Mouse (Mus musculus): Measurements from ENCODE around the gene Lypla2.
"Not testable (repeated sequence)": the region's sequence is repeated elsewhere in the genome, so short reads cannot be mapped to it uniquely, and the experiment has no call there.

Gene Lypla2

GRCm38 (mm10) chr4:135980223-135980622 is 7.8 kb upstream of the Lypla2 start:
- in situ Hi-C loops (cut with MboI; ENCODE audit: low pct_unique_long_range_greater_than_20kb in 1 of 2, low sequenced_read_pairs in 2 of 2, unreplicated experiment in 1 of 2), result not testable (repeated sequence)

DNA sequence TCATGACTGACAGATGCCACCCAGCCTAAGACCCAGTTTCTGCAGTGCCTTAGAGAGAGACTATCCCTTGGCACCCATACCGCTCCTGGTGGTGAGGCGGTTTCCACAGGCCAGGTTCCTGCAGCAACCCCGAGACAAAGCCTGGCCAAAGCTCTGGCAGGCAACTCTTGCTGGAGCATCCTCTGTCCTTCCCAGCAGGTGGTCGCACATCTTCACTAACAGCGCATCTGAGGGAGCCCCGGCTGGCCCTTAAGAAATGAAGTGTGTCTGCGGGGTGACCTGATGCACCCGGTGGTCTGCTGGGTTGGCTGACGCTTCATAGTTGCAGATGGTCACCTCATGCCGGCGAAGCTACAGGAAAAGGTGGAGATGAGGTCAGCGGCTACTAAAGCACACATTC is 3.7 kb upstream of the Lypla2 start:
- in situ Hi-C loops (cut with MboI; ENCODE audit: low pct_unique_long_range_greater_than_20kb in 1 of 2, low sequenced_read_pairs in 2 of 2, unreplicated experiment in 1 of 2), result no loop called here

DNA sequence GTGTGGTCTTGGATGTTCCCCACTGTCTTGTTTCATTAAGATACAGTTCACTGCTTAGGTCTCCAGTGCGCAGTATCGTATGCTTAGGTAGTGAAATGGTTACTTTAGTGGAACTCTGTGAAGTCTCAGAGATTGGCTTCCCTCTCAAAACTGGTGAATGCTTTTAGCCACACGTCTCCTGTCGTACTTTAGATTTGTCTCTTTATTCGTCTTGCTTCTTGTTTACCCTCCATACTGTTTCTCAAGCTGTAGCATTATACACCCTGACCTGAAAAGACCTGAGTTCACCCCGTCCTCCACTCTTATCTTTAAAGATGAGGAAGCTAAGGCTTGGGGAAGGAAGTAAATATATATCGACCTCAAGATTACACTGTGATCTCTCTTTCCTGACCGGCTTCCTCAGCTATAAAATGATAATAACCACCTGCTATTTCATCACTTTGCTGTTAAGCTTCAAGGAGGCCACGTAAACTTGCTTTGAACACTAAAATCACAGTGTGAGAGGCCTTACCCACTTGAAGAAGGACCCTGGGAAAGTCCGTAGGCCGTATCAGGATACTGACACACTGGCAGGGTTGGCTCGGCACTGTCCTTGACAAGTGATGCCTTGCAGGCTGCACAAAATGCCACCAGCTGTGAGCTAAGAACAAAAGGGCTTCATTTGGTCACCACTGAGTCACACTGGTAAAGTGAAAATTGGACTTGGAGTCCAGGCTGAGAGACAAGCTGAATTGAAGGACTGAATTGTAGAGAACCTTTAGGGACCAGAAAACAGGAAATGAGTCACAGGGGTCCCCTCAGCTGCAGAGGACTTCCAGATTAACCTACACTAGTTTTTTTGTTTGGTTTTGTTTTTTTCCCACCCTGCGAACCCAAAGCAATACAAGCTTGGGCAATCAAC is 735 bp upstream of the Lypla2 start:
- in situ Hi-C loops (cut with MboI; ENCODE audit: low pct_unique_long_range_greater_than_20kb in 1 of 2, low sequenced_read_pairs in 2 of 2, unreplicated experiment in 1 of 2), result no loop called here

DNA sequence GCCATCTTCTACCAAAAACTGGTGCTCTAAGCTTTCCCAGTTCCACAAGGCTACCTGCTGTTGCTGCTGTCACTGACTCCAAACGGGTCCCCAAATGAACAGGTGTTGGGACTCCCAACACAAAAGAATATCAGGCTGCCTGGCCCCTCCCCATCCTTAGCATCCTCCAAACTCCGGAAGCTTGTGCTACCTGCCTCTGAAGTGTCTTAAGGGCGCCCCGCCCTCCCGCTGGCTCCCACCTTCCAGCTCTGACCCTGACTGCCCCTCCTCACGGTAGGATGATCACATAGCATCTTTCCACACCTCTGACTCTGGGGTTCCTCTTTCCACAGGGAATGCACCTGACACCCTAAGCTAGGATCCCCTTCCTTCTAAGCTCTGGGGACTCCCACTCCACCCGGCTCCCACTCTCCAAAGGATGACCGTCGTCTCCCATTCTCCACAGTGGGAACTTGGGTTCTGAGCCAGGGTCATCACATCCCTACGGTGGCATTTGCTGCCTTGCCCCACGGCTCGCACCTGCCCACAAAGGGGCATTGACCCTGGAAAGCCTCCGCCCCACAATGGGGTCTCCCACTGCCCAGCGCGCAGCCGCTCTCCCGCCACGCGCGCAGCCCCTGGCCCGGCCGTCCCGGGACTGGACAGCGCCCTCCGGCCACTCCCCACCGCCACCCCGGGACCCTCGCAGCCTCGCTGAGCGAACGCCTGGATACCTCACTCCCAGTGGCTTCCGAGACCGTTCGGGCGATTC is 446 bp downstream of the Lypla2 start:
- in situ Hi-C loops (cut with MboI; ENCODE audit: low pct_unique_long_range_greater_than_20kb in 1 of 2, low sequenced_read_pairs in 2 of 2, unreplicated experiment in 1 of 2), result no loop called here

DNA sequence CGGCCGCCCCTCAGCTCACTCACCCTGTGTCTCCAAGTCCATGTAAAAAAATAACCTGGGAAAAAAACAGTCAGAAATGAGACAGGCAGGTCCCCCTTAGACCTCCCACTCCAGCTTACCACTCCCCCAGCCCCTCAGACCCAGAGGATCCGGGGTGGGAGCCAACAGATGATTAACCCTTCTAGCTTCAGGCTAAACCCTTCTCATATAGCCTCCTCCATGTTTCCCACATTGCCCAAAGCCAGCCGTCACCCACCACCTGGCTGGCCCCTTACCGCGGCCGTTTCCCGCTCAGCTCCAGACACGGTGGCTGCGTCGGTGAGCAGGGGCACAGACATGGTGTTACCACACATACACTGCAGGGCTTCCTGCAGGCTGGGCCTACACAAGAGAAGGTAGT is 1.8 kb downstream of the Lypla2 start:
- in situ Hi-C loops (cut with MboI; ENCODE audit: low pct_unique_long_range_greater_than_20kb in 1 of 2, low sequenced_read_pairs in 2 of 2, unreplicated experiment in 1 of 2), result no loop called here

DNA sequence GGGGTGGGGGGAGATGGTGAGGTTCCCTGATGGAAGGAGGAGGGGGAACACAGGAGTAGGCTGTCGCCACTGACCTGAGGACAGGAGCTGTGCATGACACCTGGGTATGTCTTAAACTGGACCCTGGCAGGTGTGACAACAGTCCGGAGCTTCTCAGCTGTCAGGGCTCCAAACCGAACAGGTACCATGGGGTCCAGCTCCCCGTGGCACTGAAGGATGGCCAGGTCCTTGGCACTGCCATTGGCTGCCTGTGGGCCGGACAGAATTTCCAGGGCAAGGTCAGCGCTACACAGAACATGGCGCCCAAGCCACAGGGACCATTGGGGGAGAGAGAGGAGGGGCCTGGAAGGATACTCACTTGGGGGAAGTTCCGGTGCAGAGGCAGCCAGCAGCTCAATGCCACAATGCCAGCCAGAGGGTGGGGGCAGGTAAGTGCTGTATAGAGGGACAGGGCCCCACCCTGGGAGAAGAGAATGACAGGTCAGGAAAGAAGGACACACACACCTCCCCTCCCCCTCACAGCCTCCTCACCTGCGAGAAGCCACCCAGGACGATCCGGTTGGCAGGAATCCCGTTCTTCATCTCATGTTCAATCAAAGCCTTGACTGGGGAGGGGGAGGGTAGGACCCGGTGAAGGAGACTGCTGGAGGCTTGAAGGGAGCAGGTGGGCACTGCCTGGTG is 3.2 kb downstream of the Lypla2 start:
- in situ Hi-C loops (cut with MboI; ENCODE audit: low pct_unique_long_range_greater_than_20kb in 1 of 2, low sequenced_read_pairs in 2 of 2, unreplicated experiment in 1 of 2), result no loop called here

DNA sequence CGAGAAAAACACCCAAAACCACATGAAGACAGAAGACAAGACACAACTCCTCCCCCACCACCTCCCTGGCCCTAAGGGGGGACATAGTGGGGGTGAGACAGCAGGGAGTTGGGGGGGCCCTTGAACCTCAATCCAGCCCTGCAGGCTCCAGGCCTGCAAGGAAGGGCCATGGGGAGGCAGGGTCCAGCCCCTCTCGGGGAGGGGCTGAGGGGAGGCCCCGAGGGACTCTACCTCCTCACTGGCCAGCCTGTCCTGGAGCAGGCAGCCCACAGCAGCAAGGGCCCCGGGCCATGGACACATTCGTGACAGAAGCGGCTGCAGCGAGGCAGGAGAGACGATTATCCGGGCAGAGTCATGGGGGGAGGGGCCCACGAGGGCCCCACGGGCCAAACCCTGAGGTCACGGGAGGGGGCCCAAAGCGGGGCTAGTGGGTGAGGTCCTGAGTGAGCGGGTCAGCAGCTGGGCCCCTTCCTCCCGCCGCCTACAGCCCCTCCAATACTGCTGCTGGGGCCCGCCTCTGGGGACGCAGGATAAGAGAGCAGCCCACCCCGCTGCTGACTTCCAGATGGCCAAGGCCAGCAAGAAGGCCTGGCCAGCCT is 4.1 kb downstream of the Lypla2 start:
- in situ Hi-C loops (cut with MboI; ENCODE audit: low pct_unique_long_range_greater_than_20kb in 1 of 2, low sequenced_read_pairs in 2 of 2, unreplicated experiment in 1 of 2), result no loop called here

DNA sequence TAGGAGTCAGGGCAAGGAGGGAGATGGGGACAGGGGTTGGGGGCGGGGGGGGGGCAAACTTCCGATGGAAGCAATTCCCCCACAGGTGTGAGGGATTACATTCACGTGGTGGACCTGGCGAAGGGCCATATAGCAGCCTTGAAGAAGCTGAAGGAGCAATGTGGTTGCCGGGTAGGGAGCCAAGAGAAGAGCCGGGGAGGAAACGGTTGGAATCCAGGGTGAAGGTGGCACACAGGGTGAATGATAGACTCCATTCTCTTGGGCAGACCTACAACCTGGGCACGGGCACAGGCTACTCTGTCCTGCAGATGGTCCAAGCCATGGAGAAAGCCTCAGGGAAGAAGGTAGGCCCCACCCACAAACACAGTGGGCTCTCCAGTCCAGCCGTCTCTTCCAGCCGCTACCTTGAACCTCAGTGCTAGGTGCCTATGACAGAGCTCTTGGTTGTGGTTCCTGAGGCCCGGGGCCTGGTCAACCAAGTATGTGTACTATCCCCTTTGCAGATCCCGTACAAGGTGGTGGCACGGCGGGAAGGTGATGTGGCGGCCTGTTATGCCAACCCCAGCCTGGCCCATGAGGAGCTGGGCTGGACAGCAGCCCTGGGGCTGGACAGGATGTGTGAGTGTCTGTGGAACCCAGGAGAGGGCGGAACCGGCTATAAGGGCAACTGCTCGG is 5.2 kb downstream of the Lypla2 start:
- in situ Hi-C loops (cut with MboI; ENCODE audit: low pct_unique_long_range_greater_than_20kb in 1 of 2, low sequenced_read_pairs in 2 of 2, unreplicated experiment in 1 of 2), result no loop called here

GRCm38 (mm10) chr4:135966283-135966682 is 6.1 kb downstream of the Lypla2 start:
- in situ Hi-C loops (cut with MboI; ENCODE audit: low pct_unique_long_range_greater_than_20kb in 1 of 2, low sequenced_read_pairs in 2 of 2, unreplicated experiment in 1 of 2), result no loop called here

GRCm38 (mm10) chr4:135965113-135965512 is 7.3 kb downstream of the Lypla2 start:
- in situ Hi-C loops (cut with MboI; ENCODE audit: low pct_unique_long_range_greater_than_20kb in 1 of 2, low sequenced_read_pairs in 2 of 2, unreplicated experiment in 1 of 2), result no loop called here

DNA sequence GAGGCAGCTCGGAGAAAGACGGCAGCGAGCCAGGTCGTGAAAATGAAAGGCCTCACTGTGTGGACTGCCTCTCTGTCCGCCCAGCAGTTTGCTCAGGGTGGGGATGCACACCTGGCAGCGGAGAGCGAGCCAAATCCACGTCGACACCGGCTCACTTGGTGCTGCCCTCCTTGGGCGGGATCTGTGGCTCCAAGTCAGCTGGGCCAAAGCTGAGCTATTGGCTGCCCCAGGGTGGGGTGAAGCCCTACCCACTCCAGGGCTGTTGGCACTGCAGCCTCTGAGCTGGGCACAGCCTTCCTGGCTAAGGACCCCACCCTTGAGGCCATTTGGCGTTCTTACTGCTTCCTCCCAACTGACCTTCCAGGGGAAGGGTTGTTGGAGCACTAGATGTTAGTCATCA is 8.0 kb downstream of the Lypla2 start:
- in situ Hi-C loops (cut with MboI; ENCODE audit: low pct_unique_long_range_greater_than_20kb in 1 of 2, low sequenced_read_pairs in 2 of 2, unreplicated experiment in 1 of 2), result no loop called here

DNA sequence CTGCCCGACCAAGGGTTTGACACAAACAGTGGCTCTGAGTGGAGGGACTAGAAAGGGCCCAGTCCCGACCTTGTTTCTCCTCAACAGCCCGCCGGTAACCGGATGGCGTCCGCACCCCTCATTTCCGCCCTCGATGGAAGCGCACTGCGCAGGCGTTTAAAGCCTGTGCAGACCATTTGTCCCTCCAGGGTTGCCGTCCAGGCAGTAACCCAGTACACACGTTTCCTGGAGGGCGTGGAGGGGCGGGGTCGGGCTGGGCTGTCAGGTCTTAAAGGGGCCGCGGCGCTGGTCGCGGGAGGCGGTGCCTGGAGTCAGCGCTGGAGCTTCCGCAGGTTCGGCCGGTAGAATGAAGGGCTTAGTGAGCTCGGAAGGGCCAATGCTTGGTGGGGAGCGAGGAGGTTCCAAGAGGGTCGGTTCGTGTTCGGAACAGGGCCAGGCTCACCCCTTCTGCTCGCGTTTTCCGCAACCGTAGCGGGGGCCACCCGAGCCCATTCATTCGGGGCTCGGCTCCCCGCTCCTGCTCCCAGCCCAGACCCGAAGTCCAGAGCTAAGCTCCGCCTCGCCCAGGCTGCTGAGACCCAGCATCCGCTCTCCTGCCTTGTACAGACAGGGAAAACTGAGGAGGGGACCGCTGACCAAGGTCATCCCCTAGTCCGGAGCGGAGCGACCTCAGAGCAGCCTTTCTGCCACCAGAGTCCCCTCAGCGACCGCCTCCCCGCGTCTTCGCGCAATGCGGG is 8.8 kb downstream of the Lypla2 start, which contains the start of gene Gale:
Gale (plus strand) TSS at position 271 of the 737 bp plus-strand sequence.
- in situ Hi-C loops (cut with MboI; ENCODE audit: low pct_unique_long_range_greater_than_20kb in 1 of 2, low sequenced_read_pairs in 2 of 2, unreplicated experiment in 1 of 2), result no loop called here

DNA sequence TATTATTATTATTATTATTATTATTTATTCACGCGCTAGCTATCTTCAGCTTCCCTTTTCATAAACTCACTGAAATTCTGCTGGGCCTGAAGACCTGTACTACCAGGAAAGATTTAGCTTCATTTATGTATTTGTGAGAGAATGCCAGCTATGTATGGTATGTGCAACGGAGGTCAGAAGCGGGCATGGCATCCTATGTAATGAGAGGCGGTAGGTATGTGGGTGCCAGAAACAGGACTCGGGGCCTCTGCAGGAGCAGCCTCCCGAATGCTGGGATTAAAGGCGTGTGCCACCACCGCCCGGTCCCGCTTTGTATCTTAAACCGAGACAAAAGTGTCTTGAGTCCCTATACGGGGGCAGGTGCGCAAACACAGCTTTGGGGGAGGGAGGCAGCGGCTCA is 9.5 kb downstream of the Lypla2 start:
- in situ Hi-C loops (cut with MboI; ENCODE audit: low pct_unique_long_range_greater_than_20kb in 1 of 2, low sequenced_read_pairs in 2 of 2, unreplicated experiment in 1 of 2), result no loop called here

- in situ Hi-C loops (cut with MboI; ENCODE audit: low pct_unique_long_range_greater_than_20kb in 1 of 2, low sequenced_read_pairs in 2 of 2, unreplicated experiment in 1 of 2), result no loop called here
Measured at GRCm38 (mm10) chr4:135962198-135962597, 10.2 kb downstream of the Lypla2 start.

GRCm38 (mm10) chr4:135961709-135962108 is 10.7 kb downstream of the Lypla2 start:
- in situ Hi-C loops (cut with MboI; ENCODE audit: low pct_unique_long_range_greater_than_20kb in 1 of 2, low sequenced_read_pairs in 2 of 2, unreplicated experiment in 1 of 2), result no loop called here

- in situ Hi-C loops (cut with MboI; ENCODE audit: low pct_unique_long_range_greater_than_20kb in 1 of 2, low sequenced_read_pairs in 2 of 2, unreplicated experiment in 1 of 2), result no loop called here
Measured at GRCm38 (mm10) chr4:135960717-135961116, 11.7 kb downstream of the Lypla2 start.

DNA sequence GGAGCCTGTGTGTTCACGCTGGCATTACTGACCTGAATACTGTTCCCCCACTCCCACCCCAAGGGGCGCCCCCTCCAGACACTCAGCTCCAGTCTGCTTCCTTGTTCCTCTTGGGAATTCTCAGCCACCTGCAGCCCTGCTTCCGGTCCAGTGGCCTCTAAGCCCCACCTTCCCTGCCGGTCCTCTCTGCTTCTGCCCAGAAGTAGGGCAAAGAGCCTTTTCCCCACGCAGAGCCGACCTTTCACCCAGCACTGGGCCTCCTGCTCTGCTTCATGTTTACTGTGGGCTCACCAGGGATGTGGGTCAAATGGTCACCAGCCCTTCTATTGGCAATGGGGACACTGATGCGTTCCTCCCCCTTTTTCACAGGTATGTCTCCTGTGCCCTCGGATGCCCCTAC is 14.1 kb downstream of the Lypla2 start:
- in situ Hi-C loops (cut with MboI; ENCODE audit: low pct_unique_long_range_greater_than_20kb in 1 of 2, low sequenced_read_pairs in 2 of 2, unreplicated experiment in 1 of 2), result no loop called here

- in situ Hi-C loops (cut with MboI; ENCODE audit: low pct_unique_long_range_greater_than_20kb in 1 of 2, low sequenced_read_pairs in 2 of 2, unreplicated experiment in 1 of 2), result no loop called here
Measured at GRCm38 (mm10) chr4:135955886-135956285, 16.5 kb downstream of the Lypla2 start.

Data from mouse embryonic stem cell (cell line).